Mouse (Mus musculus) limb, embryonic 14.5 days (tissue): ENCODE data around the gene Mapk1ip1. TPM values are rescaled to one million over a fixed set of nuclear protein-coding genes. Genes with fewer than 3 reads are reported as not detected.

Experiments
- ATAC-seq: fragments of 200-750 bp; cut with Nextera tagmentation; 2 replicates; pipeline ENCODE4 v1.8.0; 2017; ENCODE audit warnings: low read depth, moderate number of reproducible peaks, moderate TSS enrichment; ENCODE audit not compliant: low FRiP score
- DNase-seq: peaks from one replicate; pipeline ENCODE4 v3.0.0-alpha.2; 2015; ENCODE audit warnings: low spot score
- H3K27ac ChIP-seq: fragments of 300-500 bp; sonication (generic); replicated peaks from 2 replicates; pipeline ENCODE4 v1.5.1; 2014; ENCODE audit warnings: low read depth, mild to moderate bottlenecking, low read length, moderate library complexity, mixed read lengths
- H3K27me3 ChIP-seq: fragments of 300-500 bp; sonication (generic); 2 replicates; pipeline ENCODE4 v1.6.1; 2014; ENCODE audit warnings: low read length, mixed read lengths; ENCODE audit not compliant: control insufficient read depth, insufficient read depth
- H3K36me3 ChIP-seq: fragments of 300-500 bp; sonication (generic); 2 replicates; pipeline ENCODE4 v1.6.1; 2014; ENCODE audit warnings: mild to moderate bottlenecking, low read length, moderate library complexity, mixed read lengths; ENCODE audit not compliant: control insufficient read depth, insufficient read depth
- H3K4me1 ChIP-seq: fragments of 300-500 bp; sonication (generic); 2 replicates; pipeline ENCODE4 v1.6.1; 2014; ENCODE audit warnings: antibody characterized with exemption, low read length, mixed read lengths; ENCODE audit not compliant: control insufficient read depth, insufficient read depth
- H3K4me2 ChIP-seq: fragments of 300-500 bp; sonication (generic); replicated peaks from 2 replicates; pipeline ENCODE4 v1.6.1; 2014; ENCODE audit warnings: low read depth, mild to moderate bottlenecking, low read length, moderate library complexity; ENCODE audit not compliant: severe bottlenecking
- H3K4me3 ChIP-seq: fragments of 300-500 bp; sonication (generic); replicated peaks from 2 replicates; pipeline ENCODE4 v1.5.1; 2014; ENCODE audit warnings: low read length
- H3K9ac ChIP-seq: fragments of 300-500 bp; sonication (generic); 2 replicates; pipeline ENCODE4 v1.6.1; 2014; ENCODE audit warnings: mild to moderate bottlenecking, low read depth, low read length, moderate library complexity; ENCODE audit not compliant: severe bottlenecking
- H3K9me3 ChIP-seq: fragments of 300-500 bp; sonication (generic); 2 replicates; pipeline ENCODE4 v1.6.1; 2016; ENCODE audit warnings: low read length; ENCODE audit not compliant: control insufficient read depth
- POLR2A ChIP-seq: fragments of 200-500 bp; IDR thresholded peaks from 2 replicates; pipeline ENCODE4 v1.8.0; 2012; ENCODE audit warnings: inconsistent platforms, mild to moderate bottlenecking, moderate library complexity, borderline replicate concordance; ENCODE audit not compliant: insufficient read depth, insufficient read length; ENCODE audit errors: extremely low read depth
- WGBS: fragments of 180-500 bp; shearing (Covaris S2); extraction: QIAGEN DNeasy Blood & Tissue Kit; methylation state at CpG from one replicate; pipeline ENCODE4 v1.1.7; 2014; 5-methylcytosine and 5-hydroxymethylcytosine counted together
- polyA plus RNA-seq, 2 experiments: library from polyadenylated mRNA; depleted of rRNA in 1 of 2; stranded (reverse) in 1 of 2; unstranded in 1 of 2; fragments of >200 nt; fragmentation: Nextera tagmentation in 1 of 2; extraction: Ambion mirVana in 1 of 2; gene quantifications; 2 replicates each; pipeline versions ENCODE4 v1.2.1 to v1.2.3; 2012 to 2014

Gene Mapk1ip1
- polyA plus RNA-seq, 2 experiments, result 14.3 to 39.4 TPM

GRCm38 (mm10) chr7:138835028-138835427, 11.0 kb downstream of the Mapk1ip1 start:
- H3K27ac ChIP-seq, result no peak overlapping the region
- no peak for TF ChIP-seq POLR2A
- WGBS, result 86% methylated on average over 3 of the region's 3 CpGs
- H3K27me3 ChIP-seq, result no peaks in the 10 kb centered on the region
- H3K4me2 ChIP-seq, result no peak overlapping the region
- H3K9ac ChIP-seq, result no peak overlapping the region
- no peak overlapping the region for H3K4me3 ChIP-seq
- no peaks in the 10 kb centered on the region for H3K4me1 ChIP-seq
- peaks cover 17% of the 10 kb centered on the region for H3K36me3 ChIP-seq
- ATAC-seq, result no peak
- no peaks in the 10 kb centered on the region for H3K9me3 ChIP-seq
- peak; percentile 35 for DNase-seq

DNA sequence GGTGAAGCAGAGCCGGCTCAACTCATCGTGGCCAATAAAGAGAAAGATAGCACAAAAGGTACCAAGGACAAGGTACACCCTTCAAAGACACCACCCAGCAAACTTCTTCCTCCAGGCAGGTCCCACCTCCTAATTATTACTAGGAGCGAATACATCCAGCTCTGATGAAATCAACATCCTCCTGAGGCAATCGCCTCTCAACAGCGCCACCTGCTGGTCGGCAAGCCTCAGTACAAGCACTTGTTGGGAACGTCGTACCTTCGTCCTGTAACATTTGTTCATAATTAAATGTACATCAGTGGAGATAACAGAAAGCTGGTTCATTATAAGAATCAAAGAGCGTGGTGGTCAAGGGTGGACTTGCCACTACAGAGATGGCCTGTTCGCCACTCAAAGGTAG, 18.3 kb downstream of the Mapk1ip1 start:
- ATAC-seq (no peak), DNase-seq (peak; percentile 23)
- H3K4me3 ChIP-seq, result no peak overlapping the region
- H3K36me3 ChIP-seq, result no peaks in the 10 kb centered on the region
- no peak overlapping the region for H3K27ac ChIP-seq
- no peaks in the 10 kb centered on the region for H3K9me3 ChIP-seq
- 14% methylated on average over 11 of the region's 11 CpGs for WGBS
- no peaks in the 10 kb centered on the region for H3K27me3 ChIP-seq
- H3K4me2 ChIP-seq, result no peak overlapping the region
- no peak overlapping the region for H3K9ac ChIP-seq
- H3K4me1 ChIP-seq, result no peaks in the 10 kb centered on the region
- no peak for TF ChIP-seq POLR2A

GRCm38 (mm10) chr7:138824995-138825756, 20.9 kb downstream of the Mapk1ip1 start:
- TF ChIP-seq POLR2A, result no peak
- DNase-seq, result no peak
- Histone ChIP-seq H3K4me2 (no peak overlapping the region), H3K9me3 (no peaks in the 10 kb centered on the region), H3K4me3 (no peak overlapping the region), H3K4me1 (no peaks in the 10 kb centered on the region), H3K27ac (no peak overlapping the region), H3K27me3 (no peaks in the 10 kb centered on the region), H3K9ac (no peak overlapping the region), H3K36me3 (no peaks in the 10 kb centered on the region)
- WGBS, result 75% methylated on average over 19 of the region's 19 CpGs
- ATAC-seq, result no peak

DNA sequence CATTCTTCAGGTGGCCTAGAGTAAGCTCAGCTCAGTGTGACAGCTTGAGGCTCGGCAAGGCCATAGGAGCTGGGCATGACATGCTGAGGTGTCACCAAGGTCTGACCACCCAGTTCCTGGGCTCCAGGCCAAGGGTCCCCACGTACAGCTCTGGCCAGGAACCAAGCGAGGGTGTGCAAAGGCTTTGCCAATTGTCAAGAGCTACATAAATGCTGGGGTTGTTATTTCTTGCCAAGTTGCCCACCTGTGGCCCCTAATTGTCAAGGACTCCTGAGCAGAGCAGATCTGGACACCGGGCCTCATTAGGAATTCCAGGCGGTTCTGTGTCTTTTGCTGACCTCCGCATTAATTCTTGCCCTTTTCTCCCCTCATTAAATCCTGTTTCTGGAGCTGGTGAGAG, 21.6 kb downstream of the Mapk1ip1 start:
- no peaks in the 10 kb centered on the region for H3K36me3 ChIP-seq

DNA sequence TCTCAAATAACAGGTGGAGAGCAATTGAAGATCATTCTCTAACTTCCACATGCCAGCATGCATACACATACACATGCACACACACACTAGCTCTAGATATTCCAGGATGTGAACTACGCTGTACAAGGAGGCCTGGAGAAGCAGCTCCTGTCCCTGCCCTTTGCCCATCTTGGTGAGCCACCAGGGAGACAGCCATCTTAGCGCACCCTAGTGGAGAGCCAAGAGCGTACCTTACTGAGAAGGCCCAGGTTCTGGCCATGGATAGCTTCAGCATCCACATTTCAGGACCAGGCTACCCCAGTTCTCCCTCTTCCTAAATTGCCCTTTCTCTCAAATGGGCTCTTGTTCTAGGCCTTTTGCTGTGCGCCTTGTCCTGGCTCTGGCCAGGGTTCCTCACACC, 27.8 kb downstream of the Mapk1ip1 start:
- Histone ChIP-seq H3K9me3 (no peaks in the 10 kb centered on the region), H3K27me3 (no peaks in the 10 kb centered on the region), H3K4me3 (no peak overlapping the region), H3K4me1 (no peaks in the 10 kb centered on the region), H3K36me3 (no peaks in the 10 kb centered on the region), H3K4me2 (no peak overlapping the region), H3K9ac (no peak overlapping the region), H3K27ac (no peak overlapping the region)
- WGBS, result 49% methylated on average over 4 of the region's 4 CpGs
- ATAC-seq, result no peak
- TF ChIP-seq POLR2A, result no peak
- no peak for DNase-seq

More for the DNA sequence above, 21.6 kb downstream of the Mapk1ip1 start:
- H3K9ac ChIP-seq, result no peak overlapping the region
- no peak for TF ChIP-seq POLR2A
- no peaks in the 10 kb centered on the region for H3K9me3 ChIP-seq
- H3K4me3 ChIP-seq, result no peak overlapping the region
- ATAC-seq (no peak), DNase-seq (no peak)
- H3K27ac ChIP-seq, result no peak overlapping the region
- 47% methylated on average over 6 of the region's 6 CpGs for WGBS
- H3K4me2 ChIP-seq, result no peak overlapping the region
- H3K27me3 ChIP-seq, result no peaks in the 10 kb centered on the region
- H3K4me1 ChIP-seq, result no peaks in the 10 kb centered on the region
